Mouse (Mus musculus): Measurements from ENCODE around the gene Pde1c. TPM values are rescaled to one million over a fixed set of nuclear protein-coding genes. Genes with fewer than 3 reads are reported as not detected.

Gene Pde1c
- polyA plus RNA-seq, 1 experiment from 2014 or later: 8.7 TPM

GRCm38 (mm10) chr6:56156836-56157235 is 412.1 kb downstream of the Pde1c start:
- no peaks in the 10 kb centered on the region for H3K4me1 ChIP-seq
- no peaks in the 10 kb centered on the region for H3K36me3 ChIP-seq
- ATAC-seq (ENCODE audit: low FRiP score): no peak
- H3K9ac ChIP-seq: no peak overlapping the region
- H3K27me3 ChIP-seq: no peaks in the 10 kb centered on the region
- H3K9me3 ChIP-seq (replicated peaks): no peaks in the 10 kb centered on the region
- H3K4me3 ChIP-seq: no peak overlapping the region
- 90% methylated on average over 3 of the region's 3 CpGs for WGBS
- H3K27ac ChIP-seq: no peak overlapping the region
- H3K4me2 ChIP-seq (replicated peaks): no peak overlapping the region

GRCm38 (mm10) chr6:56130493-56131159 is 438.3 kb downstream of the Pde1c start:
- ATAC-seq (ENCODE audit: low FRiP score): no peak
- H3K27ac ChIP-seq: no peak overlapping the region
- no peak overlapping the region for H3K4me3 ChIP-seq
- no peaks in the 10 kb centered on the region for H3K27me3 ChIP-seq
- H3K9ac ChIP-seq: no peak overlapping the region
- H3K9me3 ChIP-seq (replicated peaks): no peaks in the 10 kb centered on the region
- H3K4me2 ChIP-seq (replicated peaks): no peak overlapping the region
- no peaks in the 10 kb centered on the region for H3K4me1 ChIP-seq
- 87% methylated on average over 3 of the region's 3 CpGs for WGBS
- no peaks in the 10 kb centered on the region for H3K36me3 ChIP-seq

- WGBS: 90% methylated on average over 2 of the region's 2 CpGs
- no peaks in the 10 kb centered on the region for H3K27me3 ChIP-seq
- peaks cover 11% of the 10 kb centered on the region for H3K9me3 ChIP-seq (replicated peaks)
- H3K4me3 ChIP-seq: no peak overlapping the region
- no peak overlapping the region for H3K9ac ChIP-seq
- H3K4me2 ChIP-seq (replicated peaks): no peak overlapping the region
- no peaks in the 10 kb centered on the region for H3K4me1 ChIP-seq
- no peak overlapping the region for H3K27ac ChIP-seq
- H3K36me3 ChIP-seq: 0 out of 2 replicates have a peak, but pooled peaks cover 3% of the 10 kb centered on the region
- ATAC-seq (ENCODE audit: low FRiP score): no peak
Measured at GRCm38 (mm10) chr6:56099520-56100101, 469.3 kb downstream of the Pde1c start.

GRCm38 (mm10) chr6:56098427-56098826 is 470.5 kb downstream of the Pde1c start:
- no peaks in the 10 kb centered on the region for H3K27me3 ChIP-seq
- ATAC-seq (ENCODE audit: low FRiP score): no peak
- 61% methylated on average over 5 of the region's 5 CpGs for WGBS

GRCm38 (mm10) chr6:56076378-56076805 is 492.5 kb downstream of the Pde1c start:
- Histone ChIP-seq H3K9me3 (replicated peaks) (no peaks in the 10 kb centered on the region), H3K4me1 (no peaks in the 10 kb centered on the region; the same call in 1 of the 2 replicates), H3K4me2 (replicated peaks) (no peak overlapping the region), H3K4me3 (no peak overlapping the region), H3K27ac (no peak overlapping the region), H3K36me3 (no peaks in the 10 kb centered on the region), H3K9ac (no peak overlapping the region), H3K27me3 (no peaks in the 10 kb centered on the region)
- ATAC-seq (ENCODE audit: low FRiP score): no peak
- WGBS: 35% methylated on average over 4 of the region's 4 CpGs

More at GRCm38 (mm10) chr6:56098427-56098826, 470.5 kb downstream of the Pde1c start:
- Histone ChIP-seq H3K4me2 (replicated peaks) (no peak overlapping the region), H3K4me3 (no peak overlapping the region), H3K4me1 (no peaks in the 10 kb centered on the region), H3K27ac (no peak overlapping the region), H3K9ac (no peak overlapping the region), H3K36me3 (0 out of 2 replicates have a peak, but pooled peaks cover 3% of the 10 kb centered on the region), H3K9me3 (replicated peaks) (peaks cover 11% of the 10 kb centered on the region)

- ATAC-seq (ENCODE audit: low FRiP score): no peak
Measured at GRCm38 (mm10) chr6:56068516-56068915, 500.4 kb downstream of the Pde1c start.

GRCm38 (mm10) chr6:56066632-56067282 is 502.1 kb downstream of the Pde1c start:
- no peak overlapping the region for H3K4me2 ChIP-seq (replicated peaks)
- H3K4me1 ChIP-seq: no peaks in the 10 kb centered on the region
- H3K27me3 ChIP-seq: no peaks in the 10 kb centered on the region
- H3K4me3 ChIP-seq: no peak overlapping the region
- WGBS: 45% methylated on average over 5 of the region's 5 CpGs
- H3K9me3 ChIP-seq (replicated peaks): no peaks in the 10 kb centered on the region
- peak; percentile 73; the same call in 1 of the 2 replicates for ATAC-seq (ENCODE audit: low FRiP score)
- no peak overlapping the region for H3K9ac ChIP-seq
- no peaks in the 10 kb centered on the region for H3K36me3 ChIP-seq
- no peak overlapping the region for H3K27ac ChIP-seq

More at GRCm38 (mm10) chr6:56068516-56068915, 500.4 kb downstream of the Pde1c start:
- Histone ChIP-seq H3K9ac (no peak overlapping the region), H3K27me3 (no peaks in the 10 kb centered on the region), H3K4me2 (replicated peaks) (no peak overlapping the region), H3K27ac (no peak overlapping the region), H3K4me1 (no peaks in the 10 kb centered on the region), H3K36me3 (no peaks in the 10 kb centered on the region), H3K9me3 (replicated peaks) (no peaks in the 10 kb centered on the region), H3K4me3 (no peak overlapping the region)

GRCm38 (mm10) chr6:56063736-56064135 is 505.2 kb downstream of the Pde1c start:
- no peak overlapping the region for H3K9ac ChIP-seq
- H3K4me3 ChIP-seq: no peak overlapping the region
- no peaks in the 10 kb centered on the region for H3K36me3 ChIP-seq
- no peak overlapping the region for H3K4me2 ChIP-seq (replicated peaks)
- H3K4me1 ChIP-seq: no peaks in the 10 kb centered on the region
- no peaks in the 10 kb centered on the region for H3K27me3 ChIP-seq
- ATAC-seq (ENCODE audit: low FRiP score): no peak
- no peaks in the 10 kb centered on the region for H3K9me3 ChIP-seq (replicated peaks)
- no peak overlapping the region for H3K27ac ChIP-seq

- no peak overlapping the region for H3K9ac ChIP-seq
- H3K9me3 ChIP-seq (replicated peaks): 0 out of 2 replicates have a peak, but pooled peaks cover 3% of the 10 kb centered on the region
- H3K36me3 ChIP-seq: no peaks in the 10 kb centered on the region
- H3K27me3 ChIP-seq: no peaks in the 10 kb centered on the region
- H3K4me3 ChIP-seq: no peak overlapping the region
- ATAC-seq (ENCODE audit: low FRiP score): 0 out of 2 replicates have a peak, but pooled peaks have one; percentile 57
- no peaks in the 10 kb centered on the region for H3K4me1 ChIP-seq
- WGBS: 30% methylated on average over 4 of the region's 4 CpGs
- H3K27ac ChIP-seq: no peak overlapping the region
- H3K4me2 ChIP-seq (replicated peaks): no peak overlapping the region
Measured at GRCm38 (mm10) chr6:56049104-56049503, 519.8 kb downstream of the Pde1c start.

- Histone ChIP-seq H3K27me3 (no peaks in the 10 kb centered on the region), H3K36me3 (no peaks in the 10 kb centered on the region), H3K9ac (no peak overlapping the region), H3K9me3 (replicated peaks) (0 out of 2 replicates have a peak, but pooled peaks cover 3% of the 10 kb centered on the region), H3K4me1 (no peaks in the 10 kb centered on the region), H3K4me2 (replicated peaks) (no peak overlapping the region), H3K27ac (no peak overlapping the region), H3K4me3 (no peak overlapping the region)
- 91% methylated on average over 3 of the region's 3 CpGs for WGBS
- no peak for ATAC-seq (ENCODE audit: low FRiP score)
Measured at GRCm38 (mm10) chr6:56048580-56048979, 520.3 kb downstream of the Pde1c start.

- no peaks in the 10 kb centered on the region for H3K36me3 ChIP-seq
- no peak overlapping the region for H3K4me3 ChIP-seq
- 36% methylated on average over 1 of the region's 1 CpGs for WGBS
- no peaks in the 10 kb centered on the region for H3K27me3 ChIP-seq
- H3K4me1 ChIP-seq: no peaks in the 10 kb centered on the region
- H3K4me2 ChIP-seq (replicated peaks): no peak overlapping the region
- H3K9ac ChIP-seq: no peak overlapping the region
- H3K27ac ChIP-seq: peak overlapping the region; percentile 53
- no peaks in the 10 kb centered on the region for H3K9me3 ChIP-seq (replicated peaks)
- ATAC-seq (ENCODE audit: low FRiP score): peak; percentile 83
Measured at GRCm38 (mm10) chr6:56044716-56045115, 524.2 kb downstream of the Pde1c start.

- WGBS: 34% methylated on average over 5 of the region's 5 CpGs
- ATAC-seq (ENCODE audit: low FRiP score): peak; percentile 66
- peak overlapping the region; percentile 53 for H3K27ac ChIP-seq
Measured at GRCm38 (mm10) chr6:56044270-56044669, 524.6 kb downstream of the Pde1c start.

More at GRCm38 (mm10) chr6:56044270-56044669, 524.6 kb downstream of the Pde1c start:
- no peaks in the 10 kb centered on the region for H3K27me3 ChIP-seq
- H3K9ac ChIP-seq: no peak overlapping the region
- H3K4me3 ChIP-seq: no peak overlapping the region
- H3K36me3 ChIP-seq: no peaks in the 10 kb centered on the region
- H3K4me2 ChIP-seq (replicated peaks): no peak overlapping the region
- H3K9me3 ChIP-seq (replicated peaks): no peaks in the 10 kb centered on the region
- no peaks in the 10 kb centered on the region for H3K4me1 ChIP-seq

All from hindbrain, embryonic 12.5 days (tissue).